Mouse (Mus musculus) liver, postnatal 0 days (tissue): ENCODE measurements around the gene Asb8. TPM values are rescaled to one million over a fixed set of nuclear protein-coding genes. Genes with fewer than 3 reads are reported as not detected.
A peak's percentile ranks its signal among the peaks of the same experiment; 100 is the strongest.

Experiments used
- ATAC-seq: fragments of 200-750 bp; cut with Nextera tagmentation; 2 replicates; pipeline ENCODE4 v1.8.0; 2017; ENCODE audit warnings: mild to moderate bottlenecking, moderate library complexity
- DNase-seq: peaks from one replicate; pipeline ENCODE4 v3.0.0-alpha.2; 2016
- H3K27ac ChIP-seq: fragments of 300-500 bp; sonication (generic); 2 replicates; pipeline ENCODE4 v1.5.1; 2014; ENCODE audit warnings: antibody characterized with exemption, moderate library complexity, mild to moderate bottlenecking, low read depth
- H3K27me3 ChIP-seq: fragments of 300-500 bp; sonication (generic); 2 replicates; pipeline ENCODE4 v1.6.1; 2014; ENCODE audit warnings: low read length, control low read depth, mixed read lengths; ENCODE audit not compliant: insufficient read depth
- H3K36me3 ChIP-seq: fragments of 300-500 bp; sonication (generic); replicated peaks from 2 replicates; pipeline ENCODE4 v1.6.1; 2014; ENCODE audit warnings: mild to moderate bottlenecking, control low read depth, low read length, moderate library complexity, mixed read lengths; ENCODE audit not compliant: insufficient read depth
- H3K4me1 ChIP-seq: fragments of 300-500 bp; sonication (generic); 2 replicates; pipeline ENCODE4 v1.6.1; 2014; ENCODE audit warnings: antibody characterized with exemption, mild to moderate bottlenecking, control low read depth; ENCODE audit not compliant: insufficient read depth
- H3K4me2 ChIP-seq: fragments of 300-500 bp; sonication (generic); 2 replicates; pipeline ENCODE4 v1.6.1; 2014; ENCODE audit warnings: low read depth, mild to moderate bottlenecking, low read length, moderate library complexity, mixed read lengths
- H3K4me3 ChIP-seq: fragments of 300-500 bp; sonication (generic); 2 replicates; pipeline ENCODE4 v1.5.1; 2014; ENCODE audit warnings: low read depth, low read length
- H3K9ac ChIP-seq: fragments of 300-500 bp; sonication (generic); replicated peaks from 2 replicates; pipeline ENCODE4 v1.6.1; 2014; ENCODE audit warnings: mild to moderate bottlenecking, moderate library complexity
- H3K9me3 ChIP-seq: fragments of 300-500 bp; sonication (generic); 2 replicates; pipeline ENCODE4 v1.6.1; 2016; ENCODE audit warnings: mild to moderate bottlenecking, control low read depth, low read length, mixed read lengths
- CTCF ChIP-seq: sonication (generic); IDR thresholded peaks from 2 replicates; pipeline ENCODE4 v1.5.1; 2016; ENCODE audit warnings: antibody characterized with exemption, low read depth
- EP300 ChIP-seq: IDR thresholded peaks from 2 replicates; pipeline ENCODE4 v1.6.1; 2016; ENCODE audit warnings: antibody characterized with exemption, low read depth, mild to moderate bottlenecking
- WGBS: fragments of 180-500 bp; shearing (Covaris S2); extraction: QIAGEN DNeasy Blood & Tissue Kit; methylation state at CpG from one replicate; pipeline ENCODE4 v1.1.7; 2014; ENCODE audit not compliant: insufficient replicate concordance; 5-methylcytosine and 5-hydroxymethylcytosine counted together
- polyA plus RNA-seq: library from polyadenylated mRNA; unstranded; fragments of >200 nt; fragmentation: Nextera tagmentation; extraction: Ambion mirVana; gene quantifications from 2 replicates; pipeline ENCODE4 v1.2.1, GENCODE M21; 2015

Gene Asb8
- polyA plus RNA-seq, 1 experiment from 2014 or later, result 24.1 TPM

GRCm38 (mm10) chr15:98142515-98142914 is 22.9 kb downstream of the Asb8 start:
- Histone ChIP-seq H3K4me2 (no peak overlapping the region), H3K9me3 (no peaks in the 10 kb centered on the region), H3K9ac (no peak overlapping the region), H3K27me3 (no peaks in the 10 kb centered on the region), H3K4me3 (no peak overlapping the region), H3K36me3 (peaks cover 17% of the 10 kb centered on the region), H3K27ac (no peak overlapping the region), H3K4me1 (peaks cover 10% of the 10 kb centered on the region)
- WGBS, result 88% methylated on average over 10 of the region's 10 CpGs
- no peak for TF ChIP-seq EP300
- no peak for TF ChIP-seq CTCF
- ATAC-seq (no peak), DNase-seq (no peak)

DNA sequence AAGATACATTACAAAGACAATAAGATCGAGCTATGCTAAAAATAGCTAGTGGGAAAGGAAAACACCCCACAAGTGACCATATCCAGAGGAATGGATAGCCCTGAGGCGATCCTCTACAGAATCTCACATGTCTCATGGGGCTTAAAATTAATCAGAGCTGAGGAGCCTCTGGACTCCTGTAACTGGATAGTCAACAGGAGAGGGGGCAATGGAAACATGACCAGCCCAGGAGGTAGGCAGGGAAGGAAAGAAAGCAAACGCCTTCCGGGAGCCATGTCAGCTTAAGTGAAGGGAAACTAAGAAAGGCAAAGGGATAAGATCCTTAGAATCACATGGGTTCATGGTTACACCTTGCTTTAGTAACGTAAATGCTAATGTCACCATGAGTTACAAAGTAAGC is 24.6 kb downstream of the Asb8 start:
- ATAC-seq, result no peak
- Histone ChIP-seq H3K4me3 (no peak overlapping the region), H3K36me3 (peaks cover 28% of the 10 kb centered on the region), H3K27ac (no peak overlapping the region), H3K27me3 (no peaks in the 10 kb centered on the region), H3K4me2 (no peak overlapping the region), H3K4me1 (peaks cover 7% of the 10 kb centered on the region), H3K9ac (no peak overlapping the region), H3K9me3 (no peaks in the 10 kb centered on the region)
- TF ChIP-seq EP300, result no peak
- no peak for DNase-seq
- 87% methylated on average over 5 of the region's 5 CpGs for WGBS

DNA sequence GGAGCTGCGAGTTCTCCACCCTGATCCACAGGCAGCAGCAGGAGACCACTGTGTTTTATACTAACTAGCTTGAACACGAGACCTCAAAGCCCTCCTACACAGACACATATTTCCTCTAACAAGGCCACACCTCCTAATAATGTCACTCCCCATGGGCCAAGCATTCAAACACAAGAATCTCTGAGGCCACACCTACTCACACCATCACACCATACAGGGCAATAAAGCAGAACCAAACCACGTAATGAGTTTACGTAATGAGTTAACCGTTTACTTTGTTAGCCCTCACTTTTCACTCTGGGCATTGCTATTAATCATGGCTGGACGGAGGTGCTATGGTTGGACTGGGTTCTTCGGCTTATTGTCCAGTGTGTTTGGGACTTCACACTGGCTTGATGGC is 25.7 kb downstream of the Asb8 start:
- peaks cover 3% of the 10 kb centered on the region; the same call in 1 of the 2 replicates for H3K4me1 ChIP-seq
- H3K4me2 ChIP-seq, result no peak overlapping the region
- no peaks in the 10 kb centered on the region for H3K27me3 ChIP-seq
- peak; percentile 57 for ATAC-seq
- 61% methylated on average over 7 of the region's 7 CpGs for WGBS
- no peak overlapping the region for H3K27ac ChIP-seq
- DNase-seq, result no peak
- TF ChIP-seq CTCF (no peak), EP300 (no peak)
- no peaks in the 10 kb centered on the region for H3K9me3 ChIP-seq
- no peak overlapping the region for H3K4me3 ChIP-seq
- H3K9ac ChIP-seq, result no peak overlapping the region
- peaks cover 38% of the 10 kb centered on the region for H3K36me3 ChIP-seq

DNA sequence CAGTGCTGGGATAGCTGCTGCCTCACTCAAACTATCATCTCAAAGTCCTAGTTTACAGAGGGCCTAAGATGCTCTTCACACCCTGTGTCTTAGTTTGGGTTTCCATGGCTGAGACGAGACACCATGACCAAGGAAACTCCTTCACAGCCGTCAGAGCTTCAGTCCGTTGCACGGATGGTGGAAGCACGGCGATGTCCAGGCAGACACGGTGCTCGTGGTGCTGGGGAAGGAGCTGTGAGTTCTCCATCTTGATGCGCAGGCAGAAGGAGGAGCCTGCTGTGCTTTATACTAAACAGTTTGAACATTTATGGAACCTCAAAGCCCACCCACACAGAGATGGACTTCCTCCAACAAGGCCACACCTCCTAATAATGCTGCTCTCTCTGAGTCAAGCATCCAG is 28.6 kb downstream of the Asb8 start:
- Histone ChIP-seq H3K36me3 (peaks cover 48% of the 10 kb centered on the region), H3K9ac (no peak overlapping the region), H3K9me3 (no peaks in the 10 kb centered on the region), H3K27me3 (no peaks in the 10 kb centered on the region), H3K4me1 (no peaks in the 10 kb centered on the region), H3K4me2 (no peak overlapping the region), H3K4me3 (no peak overlapping the region), H3K27ac (no peak overlapping the region)
- DNase-seq (no peak), ATAC-seq (no peak)
- TF ChIP-seq CTCF (no peak), EP300 (no peak)
- WGBS, result 84% methylated on average over 9 of the region's 9 CpGs

DNA sequence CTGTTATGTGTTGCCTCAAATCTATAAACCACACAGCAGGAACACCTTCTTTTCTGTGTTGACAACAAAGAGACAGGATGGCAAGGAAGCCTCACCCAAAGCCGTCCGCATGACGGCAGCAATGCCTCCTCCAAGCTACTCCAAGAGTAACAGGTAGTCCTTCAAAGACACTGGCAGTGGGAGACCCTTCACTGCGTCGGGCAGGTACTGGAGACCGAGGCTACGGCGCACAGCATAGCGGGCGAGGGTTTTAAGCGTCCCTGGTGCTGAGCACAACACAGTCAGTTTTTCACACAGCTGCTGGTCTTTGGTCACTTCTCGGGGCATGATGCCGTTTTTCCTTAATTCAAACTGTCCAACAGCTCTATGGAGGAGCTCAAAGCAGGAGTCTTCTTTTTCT is 29.8 kb downstream of the Asb8 start:
- Histone ChIP-seq H3K4me3 (no peak overlapping the region), H3K9ac (no peak overlapping the region), H3K27ac (no peak overlapping the region), H3K9me3 (no peaks in the 10 kb centered on the region), H3K36me3 (peaks cover 44% of the 10 kb centered on the region), H3K27me3 (no peaks in the 10 kb centered on the region), H3K4me1 (no peaks in the 10 kb centered on the region), H3K4me2 (no peak overlapping the region)
- ATAC-seq (no peak), DNase-seq (no peak)
- WGBS, result 86% methylated on average over 13 of the region's 13 CpGs
- TF ChIP-seq EP300, result no peak
- no peak for TF ChIP-seq CTCF

GRCm38 (mm10) chr15:98134666-98135065 is 30.8 kb downstream of the Asb8 start:
- no peak for DNase-seq

GRCm38 (mm10) chr15:98134034-98134433 is 31.4 kb downstream of the Asb8 start:
- Histone ChIP-seq H3K36me3 (peaks cover 41% of the 10 kb centered on the region), H3K9me3 (no peaks in the 10 kb centered on the region)

More at GRCm38 (mm10) chr15:98134666-98135065, 30.8 kb downstream of the Asb8 start:
- H3K36me3 ChIP-seq, result peaks cover 41% of the 10 kb centered on the region
- H3K27me3 ChIP-seq, result no peaks in the 10 kb centered on the region
- TF ChIP-seq CTCF (no peak), EP300 (no peak)
- WGBS, result 75% methylated on average over 3 of the region's 3 CpGs
- no peaks in the 10 kb centered on the region for H3K9me3 ChIP-seq
- no peak overlapping the region for H3K4me2 ChIP-seq
- H3K4me3 ChIP-seq, result no peak overlapping the region
- H3K27ac ChIP-seq, result no peak overlapping the region
- no peak overlapping the region for H3K9ac ChIP-seq
- H3K4me1 ChIP-seq, result no peaks in the 10 kb centered on the region
- ATAC-seq, result no peak

More at GRCm38 (mm10) chr15:98134034-98134433, 31.4 kb downstream of the Asb8 start:
- no peak overlapping the region for H3K4me3 ChIP-seq
- no peaks in the 10 kb centered on the region for H3K4me1 ChIP-seq
- TF ChIP-seq EP300, result no peak
- no peak for TF ChIP-seq CTCF
- no peak overlapping the region for H3K27ac ChIP-seq
- no peak overlapping the region for H3K9ac ChIP-seq
- no peak overlapping the region for H3K4me2 ChIP-seq
- DNase-seq, result no peak
- ATAC-seq, result no peak
- WGBS, result 87% methylated on average over 4 of the region's 4 CpGs
- no peaks in the 10 kb centered on the region for H3K27me3 ChIP-seq
